Mouse (Mus musculus) bone marrow, adult 2 months (tissue): ENCODE measurements around the gene Sdsl. TPM values are rescaled to one million over a fixed set of nuclear protein-coding genes. Genes with fewer than 3 reads are reported as not detected.

Source experiments
- H3K27ac ChIP-seq: fragments of 200-500 bp; 2 replicates; pipeline ENCODE4 v1.5.1; 2012; ENCODE audit warnings: low read depth, mild to moderate bottlenecking, control low read depth, inconsistent platforms, low read length; ENCODE audit not compliant: control insufficient read depth, poor library complexity, insufficient read depth
- H3K4me1 ChIP-seq: fragments of 200-500 bp; 2 replicates; pipeline ENCODE4 v1.6.1; 2011; ENCODE audit warnings: low read length; ENCODE audit not compliant: control insufficient read depth, insufficient read depth
- H3K4me3 ChIP-seq: fragments of 200-500 bp; replicated peaks from 2 replicates; pipeline ENCODE3; 2011; ENCODE audit warnings: mild to moderate bottlenecking, low read depth, low read length, control low read depth; ENCODE audit not compliant: control insufficient read depth
- CTCF ChIP-seq: fragments of 200-500 bp; IDR thresholded peaks from 2 replicates; pipeline ENCODE4 v1.5.1; 2011; ENCODE audit warnings: low read length, control low read depth; ENCODE audit not compliant: control insufficient read depth, insufficient read depth
- POLR2A ChIP-seq: fragments of 200-500 bp; IDR thresholded peaks from 2 replicates; pipeline ENCODE4 v1.6.1; 2011; ENCODE audit warnings: low read depth, mild to moderate bottlenecking, control low read depth, low read length, borderline replicate concordance; ENCODE audit not compliant: control insufficient read depth
- WGBS: fragments of 180-500 bp; shearing (Covaris S2); methylation state at CpG from one replicate; pipeline ENCODE4 v1.1.7; 2018; 5-methylcytosine and 5-hydroxymethylcytosine counted together
- polyA plus RNA-seq: library from polyadenylated mRNA; stranded (reverse); fragments of >200 nt; gene quantifications from 2 replicates; pipeline ENCODE4 v1.2.4, GENCODE M21; 2011; ENCODE audit warnings: low replicate concordance; ENCODE audit not compliant: missing spikeins, insufficient read depth, insufficient read length

The Sdsl gene
- polyA plus RNA-seq, 1 experiment: 11.6 TPM

GRCm38 (mm10) chr5:120428189-120428838 lies 44.3 kb downstream of the Sdsl start:
- H3K4me3 ChIP-seq: no peak overlapping the region
- H3K4me1 ChIP-seq: no peaks in the 10 kb centered on the region
- no peak overlapping the region for H3K27ac ChIP-seq
- 7% methylated on average over 21 of the region's 21 CpGs for WGBS
- TF ChIP-seq POLR2A (no peak), CTCF (no peak)

DNA sequence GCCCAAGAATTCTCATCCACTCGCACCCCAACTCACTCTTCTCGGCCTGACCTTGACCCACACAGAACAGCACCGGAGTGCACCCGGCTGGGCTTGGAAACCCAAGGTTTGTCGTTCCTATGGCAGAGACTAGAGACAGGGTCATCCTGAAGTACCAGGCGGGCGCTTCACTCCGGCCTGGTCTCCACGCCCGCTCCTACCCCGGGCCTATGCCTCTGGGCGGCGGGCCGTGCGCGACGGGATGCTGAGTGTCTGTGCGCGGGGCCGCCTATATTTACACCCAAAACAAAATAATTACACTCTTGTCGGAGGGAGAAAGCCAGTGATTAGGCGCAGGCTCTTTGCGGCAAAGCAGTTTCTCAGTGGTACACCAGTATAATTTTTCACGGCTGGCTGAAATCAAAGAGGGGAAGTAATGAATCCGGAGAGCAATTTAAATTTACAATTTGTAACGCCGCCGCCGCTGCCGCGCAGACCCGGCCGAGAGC lies 45.1 kb downstream of the Sdsl start:
- 4% methylated on average over 33 of the region's 33 CpGs for WGBS
- TF ChIP-seq POLR2A: no peak
- no peak for TF ChIP-seq CTCF
- Histone ChIP-seq H3K27ac (no peak overlapping the region), H3K4me1 (no peaks in the 10 kb centered on the region), H3K4me3 (no peak overlapping the region)

DNA sequence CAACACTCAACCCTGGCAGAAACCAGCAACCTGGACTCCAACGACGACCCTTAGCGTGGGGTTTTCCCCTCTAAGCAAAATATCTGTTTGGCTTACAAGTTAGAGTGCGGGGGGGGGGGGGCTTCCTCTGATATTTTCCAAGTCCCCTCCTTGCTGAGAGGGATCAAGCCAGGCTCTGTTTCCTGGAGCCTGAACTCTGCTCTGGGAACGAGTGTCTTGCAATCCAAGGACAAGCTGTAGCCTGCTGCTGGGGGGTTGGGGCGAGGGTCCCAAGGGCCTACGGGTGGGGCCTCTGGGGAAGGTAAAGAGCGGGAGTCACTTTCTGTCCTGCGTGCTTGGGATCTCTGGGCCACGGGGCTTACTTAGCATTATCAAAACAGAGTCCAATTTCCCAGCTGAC lies 46.0 kb downstream of the Sdsl start:
- no peaks in the 10 kb centered on the region for H3K4me1 ChIP-seq
- H3K27ac ChIP-seq: no peak overlapping the region
- TF ChIP-seq CTCF (no peak), POLR2A (no peak)
- 4% methylated on average over 10 of the region's 10 CpGs for WGBS
- no peak overlapping the region for H3K4me3 ChIP-seq

- no peak for TF ChIP-seq CTCF
- no peak for TF ChIP-seq POLR2A
- no peaks in the 10 kb centered on the region for H3K4me1 ChIP-seq
- 3% methylated on average over 20 of the region's 20 CpGs for WGBS
- no peak overlapping the region for H3K27ac ChIP-seq
- H3K4me3 ChIP-seq: no peak overlapping the region
Measured at GRCm38 (mm10) chr5:120425711-120426110, 46.9 kb downstream of the Sdsl start.

GRCm38 (mm10) chr5:120424657-120425056 lies 48.0 kb downstream of the Sdsl start:
- 7% methylated on average over 11 of the region's 11 CpGs for WGBS
- TF ChIP-seq POLR2A: no peak
- TF ChIP-seq CTCF: no peak

DNA sequence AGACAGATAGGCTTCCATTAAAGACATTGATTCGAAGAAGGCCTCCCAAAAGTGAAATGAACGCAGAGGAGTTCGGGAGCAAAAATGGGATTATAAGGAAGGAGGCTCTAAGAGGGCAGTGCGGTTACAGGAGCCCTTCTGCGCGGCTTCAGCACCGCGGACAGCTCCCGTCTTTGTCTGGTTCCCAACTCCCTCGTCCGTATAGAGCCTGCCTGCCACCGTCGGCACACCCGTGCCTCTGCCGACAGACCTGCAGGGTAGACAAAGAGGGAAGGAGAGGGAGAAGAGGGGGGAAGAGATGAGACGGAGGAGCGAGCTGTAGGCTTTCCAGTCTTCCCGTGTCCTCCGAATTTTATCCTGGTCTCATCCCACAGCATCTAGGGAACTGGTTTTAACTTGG lies 48.6 kb downstream of the Sdsl start:
- no peak overlapping the region for H3K27ac ChIP-seq
- H3K4me1 ChIP-seq: no peaks in the 10 kb centered on the region
- no peak overlapping the region for H3K4me3 ChIP-seq
- WGBS: 3% methylated on average over 19 of the region's 19 CpGs
- TF ChIP-seq POLR2A (no peak), CTCF (no peak)

More at GRCm38 (mm10) chr5:120424657-120425056, 48.0 kb downstream of the Sdsl start:
- no peak overlapping the region for H3K27ac ChIP-seq
- H3K4me1 ChIP-seq: no peaks in the 10 kb centered on the region
- H3K4me3 ChIP-seq: no peak overlapping the region

- Histone ChIP-seq H3K27ac (no peak overlapping the region), H3K4me3 (no peak overlapping the region), H3K4me1 (no peaks in the 10 kb centered on the region)
- 79% methylated on average over 8 of the region's 8 CpGs for WGBS
- TF ChIP-seq CTCF (no peak), POLR2A (no peak)
Measured at GRCm38 (mm10) chr5:120420106-120420505, 52.5 kb downstream of the Sdsl start.

GRCm38 (mm10) chr5:120413436-120413835 lies 59.2 kb downstream of the Sdsl start:
- no peaks in the 10 kb centered on the region for H3K4me1 ChIP-seq
- H3K27ac ChIP-seq: no peak overlapping the region
- WGBS: 77% methylated on average over 6 of the region's 6 CpGs
- no peak overlapping the region for H3K4me3 ChIP-seq
- TF ChIP-seq CTCF: no peak
- no peak for TF ChIP-seq POLR2A
